Mouse (Mus musculus) frontal cortex, postnatal 36 days (tissue): ENCODE results near the gene Cfap61.

Experiments used
- DNase-seq, 2 experiments: peaks; one replicate each; pipeline ENCODE4 v3.0.0; 2022; ENCODE audit warnings: low spot score in 2 of 2

Cfap61 gene

GRCm38 (mm10) chr2:146083326-146083871 is 148.8 kb downstream of the Cfap61 start:
- DNase-seq, result no peak

- DNase-seq, result no peak
These were observed 152.8 kb downstream of the Cfap61 start for GRCm38 (mm10) chr2:146087411-146087810.

- DNase-seq, result no peak
These were observed 154.6 kb downstream of the Cfap61 start for GRCm38 (mm10) chr2:146089157-146089692.

- no peak for DNase-seq
These were observed 162.9 kb downstream of the Cfap61 start for GRCm38 (mm10) chr2:146097532-146097931.

- DNase-seq, result no peak
These were observed 164.5 kb downstream of the Cfap61 start for GRCm38 (mm10) chr2:146098853-146099717.

- DNase-seq, result no peak
These were observed 165.3 kb downstream of the Cfap61 start for GRCm38 (mm10) chr2:146099838-146100237.

- DNase-seq, result no peak
These were observed 166.0 kb downstream of the Cfap61 start for GRCm38 (mm10) chr2:146100489-146101060.

- DNase-seq, result no peak
These were observed 168.0 kb downstream of the Cfap61 start for GRCm38 (mm10) chr2:146102600-146102999.

GRCm38 (mm10) chr2:146105341-146105740 is 170.8 kb downstream of the Cfap61 start:
- no peak for DNase-seq

- no peak for DNase-seq
These were observed 173.4 kb downstream of the Cfap61 start for GRCm38 (mm10) chr2:146107980-146108379.

- DNase-seq, result no peak
These were observed 175.3 kb downstream of the Cfap61 start for GRCm38 (mm10) chr2:146109921-146110320.

- DNase-seq, result no peak
These were observed 181.7 kb downstream of the Cfap61 start for GRCm38 (mm10) chr2:146116282-146116681.

GRCm38 (mm10) chr2:146116726-146117125 is 182.1 kb downstream of the Cfap61 start:
- no peak for DNase-seq

- DNase-seq, result no peak
These were observed 182.8 kb downstream of the Cfap61 start for GRCm38 (mm10) chr2:146117191-146117914.

- DNase-seq, result no peak
These were observed 183.4 kb downstream of the Cfap61 start for GRCm38 (mm10) chr2:146117915-146118403.

GRCm38 (mm10) chr2:146121551-146121950 is 187.0 kb downstream of the Cfap61 start:
- no peak for DNase-seq

GRCm38 (mm10) chr2:146125129-146125528 is 190.5 kb downstream of the Cfap61 start:
- DNase-seq, result no peak

- DNase-seq, result no peak
These were observed 194.0 kb downstream of the Cfap61 start for GRCm38 (mm10) chr2:146128622-146129021.

GRCm38 (mm10) chr2:146130514-146130913 is 195.9 kb downstream of the Cfap61 start:
- no peak for DNase-seq

- no peak for DNase-seq
These were observed 199.7 kb downstream of the Cfap61 start for GRCm38 (mm10) chr2:146134275-146134674.

GRCm38 (mm10) chr2:146140711-146141110 is 206.1 kb downstream of the Cfap61 start:
- DNase-seq, result no peak

- no peak for DNase-seq
These were observed 212.7 kb downstream of the Cfap61 start for GRCm38 (mm10) chr2:146147306-146147705.
